Mouse (Mus musculus): Measurements from ENCODE around the gene Celf3.

DNA sequence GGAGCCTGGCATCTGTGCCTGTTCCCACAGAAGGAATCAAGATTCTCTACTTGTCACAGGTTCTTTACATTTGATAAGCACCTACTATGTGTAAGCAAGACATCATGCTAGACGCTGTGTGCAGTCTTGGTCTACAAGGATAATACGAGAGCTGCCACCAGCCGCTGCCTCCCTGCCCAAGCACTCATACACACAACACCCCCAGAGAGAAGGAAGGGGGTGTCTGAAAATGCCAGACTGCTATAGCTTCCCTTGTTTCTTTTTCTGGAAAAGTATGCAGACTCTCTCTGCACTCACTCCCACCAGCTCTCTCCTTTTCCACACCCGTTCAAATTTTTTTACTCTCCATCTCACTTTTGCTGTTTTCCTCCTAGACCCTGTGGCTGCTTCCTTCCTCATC is 651 bp upstream of the Celf3 start:
- no peak for TF ChIP-seq POLR2A (IDR thresholded peaks at IDR 0.05; ENCODE audit: insufficient read depth, low read length)
- no peak for TF ChIP-seq CTCF (IDR thresholded peaks at IDR 0.05; ENCODE audit: low read depth, low read length)

All from ES-Bruce4 (cell line).